ENCODE assay signal across 22 mouse cellular contexts in the genomic region with DNA sequence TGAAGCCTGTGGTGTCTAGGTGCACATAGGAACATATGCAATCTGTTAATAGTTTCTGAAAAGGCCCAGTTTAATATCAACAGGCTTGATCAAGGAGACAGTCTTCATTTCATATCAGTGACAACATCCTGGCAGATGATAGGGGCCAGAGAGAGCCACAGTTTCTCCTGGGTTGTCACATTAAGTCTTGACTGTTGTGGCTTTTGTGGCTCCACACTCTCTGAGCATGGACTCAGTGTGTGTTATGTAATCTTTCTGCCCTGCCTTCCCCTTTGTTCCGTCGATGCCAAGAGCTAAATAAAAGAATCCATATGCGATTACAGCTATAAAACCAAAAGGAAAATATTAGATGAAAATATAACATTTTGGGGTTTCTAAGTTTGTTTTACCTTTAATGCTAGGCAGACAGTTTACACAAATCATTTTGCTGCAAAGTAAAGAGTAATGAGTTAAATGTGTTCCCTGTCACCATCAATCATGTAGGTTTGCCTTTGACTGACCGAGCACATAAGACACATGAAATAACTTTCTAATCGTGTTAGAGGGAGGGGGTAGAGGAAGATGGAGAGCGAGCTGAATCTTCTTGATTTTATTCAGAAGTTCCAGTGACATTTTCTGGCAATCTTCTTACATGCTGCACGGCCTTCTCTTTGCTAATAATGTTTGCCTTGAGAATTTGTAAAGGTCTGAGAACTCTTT.
DNase-seq lines count a peak whose midpoint lies in the region; ATAC-seq and TF ChIP-seq lines count a peak whose summit lies in the region.
"Had no signal": no experiment of that assay in that cellular context is flagged by ENCODE, and none has a peak within 500 bp of the region (broad histone marks: within the 10 kb centered on the region; RNA-seq: fewer than 3 reads in every experiment).

No protein-coding gene starts in this region.

- H3K9me3 ChIP-seq in embryonic facial prominence, embryonic 11.5 days (replicated peaks; ENCODE audit: control insufficient read depth, low read length), result no peaks in the 10 kb centered on the region
- no peaks in the 10 kb centered on the region for H3K9me3 ChIP-seq in embryonic facial prominence, embryonic 10.5 days
- no peaks in the 10 kb centered on the region for H3K9me3 ChIP-seq in embryonic facial prominence, embryonic 13.5 days
- H3K9me3 ChIP-seq: hindbrain, embryonic 13.5 days; intestine, embryonic 15.5 days had no signal

- TF ChIP-seq POLR2A in kidney, adult 2 months (IDR thresholded peaks at IDR 0.05; ENCODE audit: low read depth, low read length), result no peak

- H3K27ac ChIP-seq in embryonic facial prominence, embryonic 11.5 days (replicated peaks; ENCODE audit: low read depth, low read length), result no peak overlapping the region
- no peak overlapping the region for H3K27ac ChIP-seq in embryonic facial prominence, embryonic 10.5 days (replicated peaks)
- peak overlapping the region; percentile 49 for H3K27ac ChIP-seq in embryonic facial prominence, embryonic 13.5 days
- H3K27ac ChIP-seq in kidney, adult 2 months (ENCODE audit: insufficient read depth, low read depth, low read length), result no peak overlapping the region
- H3K27ac ChIP-seq: gastrocnemius, adult 2 months; hindbrain, embryonic 13.5 days; intestine, embryonic 15.5 days had no signal

- no peak for TF ChIP-seq CTCF in kidney, adult 2 months (conservative IDR thresholded peaks at IDR 0.05; ENCODE audit: insufficient read depth, insufficient read length, low read depth, low read length)

- WGBS in embryonic facial prominence, embryonic 11.5 days, result 49% methylated on average over 7 of the region's 7 CpGs
- WGBS in embryonic facial prominence, embryonic 10.5 days, result 71% methylated on average over 7 of the region's 7 CpGs
- WGBS in embryonic facial prominence, embryonic 13.5 days, result 33% methylated on average over 7 of the region's 7 CpGs
- 72% methylated on average over 7 of the region's 7 CpGs for WGBS in kidney, adult 2 months

- peak; percentile 50 for DNase-seq in embryonic facial prominence, embryonic 11.5 days (ENCODE audit: low spot score)
- no peak for DNase-seq in embryonic facial prominence, embryonic 10.5 days (ENCODE audit: low spot score)
- no peak for DNase-seq in kidney, adult 2 months
- no peak for DNase-seq in thymus, postnatal 14 days
- DNase-seq: adrenal gland, adult 8-10 months; adrenal gland, postnatal 25 days; cerebellum, adult 11-12 months; cerebellum, adult 8-10 months; cerebellum, postnatal 10 days; cerebellum, postnatal 36 days; forebrain, postnatal 0 days; gastrocnemius, adult 2 months; gastrocnemius, postnatal 14 days; kidney, adult 18-20 months had no signal

- no peak overlapping the region for H3K9ac ChIP-seq in embryonic facial prominence, embryonic 11.5 days (replicated peaks; ENCODE audit: low read length)
- no peak overlapping the region for H3K9ac ChIP-seq in embryonic facial prominence, embryonic 13.5 days
- H3K9ac ChIP-seq: forebrain, postnatal 0 days; hindbrain, embryonic 13.5 days; intestine, embryonic 15.5 days had no signal

- no peaks in the 10 kb centered on the region for H3K36me3 ChIP-seq in embryonic facial prominence, embryonic 11.5 days (replicated peaks; ENCODE audit: control insufficient read depth, insufficient read depth, low read depth, low read length)
- H3K36me3 ChIP-seq in embryonic facial prominence, embryonic 10.5 days (replicated peaks), result no peaks in the 10 kb centered on the region
- no peaks in the 10 kb centered on the region for H3K36me3 ChIP-seq in embryonic facial prominence, embryonic 13.5 days
- H3K36me3 ChIP-seq in kidney, adult 2 months (ENCODE audit: control insufficient read depth, insufficient read depth, low read length), result no peaks in the 10 kb centered on the region
- H3K36me3 ChIP-seq: hindbrain, embryonic 13.5 days; intestine, embryonic 15.5 days had no signal

- ATAC-seq in embryonic facial prominence, embryonic 11.5 days (replicated peaks; ENCODE audit: insufficient number of reproducible peaks, low FRiP score, low TSS enrichment, low read depth), result no peak
- ATAC-seq in embryonic facial prominence, embryonic 13.5 days (ENCODE audit: insufficient number of reproducible peaks, insufficient read depth, low FRiP score, low TSS enrichment, low read depth), result no peak
- peak; percentile 52; the same call in 1 of the 2 replicates for ATAC-seq in granulocyte monocyte progenitor cell, adult 5-6 weeks (replicated peaks; ENCODE audit: poor library complexity, severe bottlenecking)
- ATAC-seq: activated CD4-positive, CD25-positive, alpha-beta regulatory T cell, adult 4 months; forebrain, embryonic 14.5 days; forebrain, postnatal 0 days; hindbrain, embryonic 16.5 days; intestine, embryonic 15.5 days had no signal

- H3K4me2 ChIP-seq in embryonic facial prominence, embryonic 11.5 days (ENCODE audit: low read depth, low read length), result no peak overlapping the region
- H3K4me2 ChIP-seq in embryonic facial prominence, embryonic 13.5 days, result no peak overlapping the region
- H3K4me2 ChIP-seq: heart, embryonic 11.5 days; hindbrain, embryonic 13.5 days; intestine, embryonic 15.5 days had no signal

- no peaks in the 10 kb centered on the region for H3K27me3 ChIP-seq in embryonic facial prominence, embryonic 11.5 days (ENCODE audit: control insufficient read depth, insufficient read depth, low read length)
- H3K27me3 ChIP-seq in embryonic facial prominence, embryonic 10.5 days (replicated peaks; ENCODE audit: low read depth, poor library complexity, severe bottlenecking), result no peaks in the 10 kb centered on the region
- no peaks in the 10 kb centered on the region for H3K27me3 ChIP-seq in embryonic facial prominence, embryonic 13.5 days
- H3K27me3 ChIP-seq in kidney, adult 2 months (replicated peaks; ENCODE audit: control insufficient read depth, insufficient read depth, low read length), result no peaks in the 10 kb centered on the region
- H3K27me3 ChIP-seq: hindbrain, embryonic 13.5 days; intestine, embryonic 15.5 days had no signal

- no peaks in the 10 kb centered on the region for H3K4me1 ChIP-seq in embryonic facial prominence, embryonic 11.5 days (ENCODE audit: control insufficient read depth, insufficient read depth, low read length)
- H3K4me1 ChIP-seq in embryonic facial prominence, embryonic 10.5 days, result no peaks in the 10 kb centered on the region
- H3K4me1 ChIP-seq in embryonic facial prominence, embryonic 13.5 days, result peaks cover 17% of the 10 kb centered on the region; the same call in 1 of the 2 replicates
- no peaks in the 10 kb centered on the region for H3K4me1 ChIP-seq in kidney, adult 2 months (ENCODE audit: control insufficient read depth, insufficient read depth, low read length)
- H3K4me1 ChIP-seq: hindbrain, embryonic 13.5 days; intestine, embryonic 15.5 days had no signal

- no peak overlapping the region for H3K4me3 ChIP-seq in embryonic facial prominence, embryonic 11.5 days (ENCODE audit: low read depth, low read length)
- H3K4me3 ChIP-seq in embryonic facial prominence, embryonic 10.5 days, result no peak overlapping the region
- no peak overlapping the region for H3K4me3 ChIP-seq in embryonic facial prominence, embryonic 13.5 days
- H3K4me3 ChIP-seq in kidney, adult 2 months (ENCODE audit: insufficient read depth, low read depth, low read length), result no peak overlapping the region
- H3K4me3 ChIP-seq: gastrocnemius, adult 2 months; hindbrain, embryonic 13.5 days; intestine, embryonic 15.5 days had no signal
